Mouse (Mus musculus) liver, embryonic 15.5 days (tissue): ENCODE measurements around the gene Nr1d1. TPM values are rescaled to one million over a fixed set of nuclear protein-coding genes. Genes with fewer than 3 reads are reported as not detected.

Source experiments
- ATAC-seq: fragments of 200-750 bp; cut with Nextera tagmentation; 2 replicates; pipeline ENCODE4 v1.8.0; 2017; ENCODE audit warnings: moderate number of reproducible peaks, mild to moderate bottlenecking, moderate library complexity; ENCODE audit not compliant: insufficient read depth
- H3K27ac ChIP-seq: fragments of 300-500 bp; sonication (generic); replicated peaks from 2 replicates; pipeline ENCODE4 v1.5.1; 2015; ENCODE audit warnings: mild to moderate bottlenecking, inconsistent platforms
- H3K27me3 ChIP-seq: fragments of 300-500 bp; sonication (generic); 2 replicates; pipeline ENCODE4 v1.6.1; 2015; ENCODE audit warnings: mild to moderate bottlenecking, inconsistent platforms
- H3K36me3 ChIP-seq: fragments of 300-500 bp; sonication (generic); replicated peaks from 2 replicates; pipeline ENCODE4 v1.6.1; 2015; ENCODE audit warnings: moderate library complexity, mild to moderate bottlenecking, inconsistent platforms
- H3K4me1 ChIP-seq: fragments of 300-500 bp; sonication (generic); replicated peaks from 2 replicates; pipeline ENCODE4 v1.6.1; 2015; ENCODE audit warnings: inconsistent platforms
- H3K4me2 ChIP-seq: fragments of 300-500 bp; sonication (generic); 2 replicates; pipeline ENCODE4 v1.6.1; 2015; ENCODE audit warnings: moderate library complexity, mild to moderate bottlenecking, inconsistent platforms
- H3K4me3 ChIP-seq: fragments of 300-500 bp; sonication (generic); replicated peaks from 2 replicates; pipeline ENCODE4 v1.5.1; 2015; ENCODE audit warnings: mild to moderate bottlenecking, inconsistent platforms
- H3K9ac ChIP-seq: fragments of 300-500 bp; sonication (generic); 2 replicates; pipeline ENCODE4 v1.6.1; 2015; ENCODE audit warnings: moderate library complexity, mild to moderate bottlenecking, inconsistent platforms
- H3K9me3 ChIP-seq: fragments of 300-500 bp; sonication (generic); replicated peaks from 2 replicates; pipeline ENCODE4 v1.6.1; 2016; ENCODE audit warnings: inconsistent platforms
- WGBS: fragments of 180-500 bp; shearing (Covaris S2); methylation state at CpG from one replicate; pipeline ENCODE4 v1.1.7; 2015; ENCODE audit warnings: mixed read lengths; ENCODE audit not compliant: insufficient replicate concordance; 5-methylcytosine and 5-hydroxymethylcytosine counted together
- polyA plus RNA-seq: library from polyadenylated mRNA; unstranded; fragments of >200 nt; fragmentation: Nextera tagmentation; extraction: Ambion mirVana; gene quantifications from 2 replicates; pipeline ENCODE4 v1.2.1, GENCODE M21; 2015

Gene Nr1d1
- polyA plus RNA-seq, 1 experiment from 2014 or later = 0.63 TPM

- Histone ChIP-seq H3K27ac (peak overlapping the region; percentile 98), H3K4me2 (peak overlapping the region; percentile 99), H3K36me3 (peaks cover 26% of the 10 kb centered on the region), H3K9me3 (no peaks in the 10 kb centered on the region), H3K27me3 (no peaks in the 10 kb centered on the region), H3K4me3 (peak overlapping the region; percentile 94), H3K9ac (peak overlapping the region; percentile 99), H3K4me1 (peaks cover 73% of the 10 kb centered on the region)
- WGBS = under 1% methylated on average over 73 of the region's 74 CpGs
- ATAC-seq = peak; percentile 62
Observed at GRCm38 (mm10) chr11:98795714-98796514, 20.8 kb upstream of the Nr1d1 start.

GRCm38 (mm10) chr11:98795015-98795713, 20.0 kb upstream of the Nr1d1 start, which contains the start of gene Msl1:
Gene Msl1, plus strand, starts transcription at chr11:98795516.
- Histone ChIP-seq H3K27ac (peak within 1 kb of the TSS; percentile 98), H3K27me3 (no peaks in the 10 kb centered on the region), H3K4me3 (peak within 1 kb of the TSS; percentile 94), H3K36me3 (peaks cover 18% of the 10 kb centered on the region), H3K4me1 (peaks cover 80% of the 10 kb centered on the region), H3K4me2 (peak within 1 kb of the TSS; percentile 99), H3K9me3 (no peaks in the 10 kb centered on the region), H3K9ac (peak within 1 kb of the TSS; percentile 99)
- under 1% methylated on average over 64 of the region's 89 CpGs for WGBS
- peak; percentile 73 for ATAC-seq

DNA sequence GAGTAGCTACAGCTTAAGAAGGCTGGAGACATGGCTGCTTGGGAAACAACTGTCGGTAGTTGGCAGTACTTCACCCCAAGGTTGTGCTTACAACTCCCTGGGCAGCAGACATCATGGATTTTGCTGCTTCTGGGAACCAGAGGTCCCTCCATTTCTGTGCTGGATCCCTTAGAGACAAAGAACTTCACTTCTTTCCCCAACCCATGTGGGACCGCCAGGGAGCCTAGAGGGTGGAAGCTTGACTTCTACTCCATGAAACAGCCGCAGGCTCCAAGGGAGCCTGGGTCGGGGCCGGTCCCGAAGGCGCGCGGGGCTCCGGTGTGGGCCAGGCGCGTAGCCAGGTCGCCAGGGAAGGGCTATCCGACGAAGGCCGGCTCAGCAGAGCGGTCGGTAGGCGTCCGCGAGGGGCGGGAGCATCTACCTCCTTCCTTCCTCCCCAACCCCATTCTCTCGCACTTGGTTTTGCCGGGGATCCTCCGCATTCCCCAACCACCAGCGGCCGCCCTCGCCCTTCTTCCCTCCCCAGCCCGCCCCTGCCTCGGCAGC, 19.4 kb upstream of the Nr1d1 start:
- under 1% methylated on average over 28 of the region's 30 CpGs for WGBS

DNA sequence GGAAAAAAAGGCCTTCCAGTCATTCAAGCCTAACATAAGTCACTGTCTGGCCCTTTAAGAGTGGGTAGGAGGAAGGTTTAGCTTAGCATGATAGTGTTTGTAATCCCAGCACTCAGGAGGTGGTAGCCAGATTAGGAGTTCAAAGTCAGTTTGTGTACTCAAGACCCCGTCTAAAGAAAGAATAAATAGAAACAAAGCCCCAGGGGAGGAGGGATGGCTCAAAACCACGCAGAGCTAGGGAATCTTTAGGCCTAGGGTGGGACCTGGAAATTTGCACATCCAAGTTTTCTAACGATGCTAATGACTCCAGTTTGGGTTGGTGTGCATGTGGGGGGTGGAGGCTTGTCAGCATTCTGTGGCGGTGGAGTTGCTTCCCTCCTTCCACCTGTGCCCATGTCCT, 16.9 kb upstream of the Nr1d1 start:
- no peaks in the 10 kb centered on the region for H3K27me3 ChIP-seq
- H3K27ac ChIP-seq = no peak overlapping the region
- peaks cover 85% of the 10 kb centered on the region for H3K4me1 ChIP-seq

More for the DNA sequence above, 19.4 kb upstream of the Nr1d1 start:
- H3K4me1 ChIP-seq = peaks cover 86% of the 10 kb centered on the region
- H3K4me3 ChIP-seq = peak overlapping the region; percentile 94
- ATAC-seq = peak; percentile 63
- peak overlapping the region; percentile 99 for H3K4me2 ChIP-seq
- no peaks in the 10 kb centered on the region for H3K9me3 ChIP-seq
- no peaks in the 10 kb centered on the region for H3K27me3 ChIP-seq
- peaks cover 12% of the 10 kb centered on the region for H3K36me3 ChIP-seq
- peak overlapping the region; percentile 98 for H3K27ac ChIP-seq
- peak overlapping the region; percentile 99 for H3K9ac ChIP-seq

GRCm38 (mm10) chr11:98791448-98791847, 16.3 kb upstream of the Nr1d1 start:
- H3K9me3 ChIP-seq = no peaks in the 10 kb centered on the region
- no peak overlapping the region for H3K4me2 ChIP-seq
- H3K9ac ChIP-seq = no peak overlapping the region
- no peak overlapping the region for H3K27ac ChIP-seq
- WGBS = 76% methylated on average over 1 of the region's 1 CpGs
- no peaks in the 10 kb centered on the region for H3K36me3 ChIP-seq
- no peak overlapping the region for H3K4me3 ChIP-seq
- ATAC-seq = no peak
- H3K27me3 ChIP-seq = no peaks in the 10 kb centered on the region
- H3K4me1 ChIP-seq = peaks cover 85% of the 10 kb centered on the region

More for the DNA sequence above, 16.9 kb upstream of the Nr1d1 start:
- H3K9ac ChIP-seq = no peak overlapping the region
- H3K4me2 ChIP-seq = no peak overlapping the region
- H3K4me3 ChIP-seq = no peak overlapping the region
- WGBS = 40% methylated on average over 4 of the region's 4 CpGs
- H3K36me3 ChIP-seq = no peaks in the 10 kb centered on the region
- no peak for ATAC-seq
- no peaks in the 10 kb centered on the region for H3K9me3 ChIP-seq

- H3K9ac ChIP-seq = no peak overlapping the region
- H3K9me3 ChIP-seq = no peaks in the 10 kb centered on the region
- H3K27ac ChIP-seq = no peak overlapping the region
- H3K4me3 ChIP-seq = no peak overlapping the region
- H3K4me1 ChIP-seq = peaks cover 85% of the 10 kb centered on the region
- WGBS = 81% methylated on average over 5 of the region's 5 CpGs
- H3K36me3 ChIP-seq = no peaks in the 10 kb centered on the region
- H3K4me2 ChIP-seq = no peak overlapping the region; the same call in 1 of the 2 replicates
- H3K27me3 ChIP-seq = no peaks in the 10 kb centered on the region
- no peak for ATAC-seq
Observed at GRCm38 (mm10) chr11:98790631-98791205, 15.6 kb upstream of the Nr1d1 start.

DNA sequence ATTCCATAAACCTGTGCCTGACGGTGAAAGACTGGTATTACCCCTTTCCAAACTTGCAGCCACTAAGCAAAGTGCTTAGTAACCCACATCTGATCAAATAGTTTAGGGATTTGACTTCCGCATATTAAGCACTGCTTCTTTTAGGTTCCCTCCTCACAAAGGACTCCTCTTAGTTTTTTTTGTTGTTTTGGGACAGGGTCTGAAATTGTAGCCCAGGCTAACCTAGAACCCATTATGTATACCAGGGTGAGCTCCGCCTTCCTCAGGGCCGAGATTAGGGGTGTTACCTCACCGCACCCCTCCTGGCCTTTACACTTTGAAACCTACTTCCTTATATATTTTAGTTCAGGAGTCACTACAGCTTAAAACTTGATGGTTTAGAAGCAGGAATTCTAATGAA, 14.7 kb upstream of the Nr1d1 start:
- Histone ChIP-seq H3K4me2 (peak overlapping the region; percentile 91), H3K4me3 (peak overlapping the region; percentile 62), H3K4me1 (peaks cover 94% of the 10 kb centered on the region), H3K9ac (peak overlapping the region; percentile 62), H3K27ac (peak overlapping the region; percentile 53; the same call in 1 of the 2 replicates), H3K36me3 (no peaks in the 10 kb centered on the region), H3K9me3 (no peaks in the 10 kb centered on the region), H3K27me3 (peaks cover 7% of the 10 kb centered on the region)
- WGBS = 16% methylated on average over 5 of the region's 5 CpGs
- ATAC-seq = no peak

- Histone ChIP-seq H3K36me3 (no peaks in the 10 kb centered on the region), H3K4me3 (peak overlapping the region; percentile 62), H3K27me3 (peaks cover 10% of the 10 kb centered on the region), H3K9me3 (no peaks in the 10 kb centered on the region), H3K4me1 (peaks cover 93% of the 10 kb centered on the region), H3K27ac (peak overlapping the region; percentile 53), H3K4me2 (peak overlapping the region; percentile 91), H3K9ac (peak overlapping the region; percentile 62)
- under 1% methylated on average over 25 of the region's 25 CpGs for WGBS
- ATAC-seq = peak; percentile 16; the same call in 1 of the 2 replicates
Observed at GRCm38 (mm10) chr11:98789219-98789807, 14.2 kb upstream of the Nr1d1 start.

DNA sequence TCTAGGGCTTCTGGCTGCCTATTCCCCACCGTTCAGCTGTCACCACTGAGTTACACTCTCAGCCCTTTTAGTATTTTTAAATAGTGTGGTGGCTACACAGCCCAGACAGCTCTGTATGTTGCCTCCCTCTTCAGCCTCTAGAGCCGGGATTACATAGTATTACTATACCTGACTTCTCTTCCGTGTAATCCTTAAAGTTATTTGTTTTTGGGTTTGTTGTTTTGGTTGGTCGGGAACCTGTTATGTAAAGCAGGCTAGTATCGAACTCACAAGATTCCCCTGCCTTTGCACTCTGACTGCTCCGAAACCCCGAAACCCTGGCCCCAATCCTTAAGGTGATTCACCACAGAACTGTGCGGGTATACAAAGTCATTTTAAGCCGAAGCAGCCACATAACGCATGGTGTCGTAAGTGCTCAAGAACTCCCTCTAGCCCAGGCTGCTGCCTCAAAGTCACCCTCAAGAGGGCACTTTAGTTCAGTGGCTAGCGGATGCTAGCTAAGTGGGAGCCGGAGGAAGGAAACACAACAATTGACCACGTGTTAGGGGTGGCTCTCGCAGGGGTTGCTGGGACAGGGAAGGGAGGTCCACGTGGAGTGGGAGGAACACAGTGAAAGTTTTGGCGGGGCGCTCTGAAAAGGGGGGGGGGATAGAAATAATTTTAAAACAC, 13.6 kb upstream of the Nr1d1 start:
- H3K27ac ChIP-seq = peak overlapping the region; percentile 78
- no peaks in the 10 kb centered on the region for H3K36me3 ChIP-seq
- ATAC-seq = peak; percentile 75
- H3K27me3 ChIP-seq = peaks cover 10% of the 10 kb centered on the region
- no peaks in the 10 kb centered on the region for H3K9me3 ChIP-seq
- peak overlapping the region; percentile 91 for H3K4me2 ChIP-seq
- peaks cover 93% of the 10 kb centered on the region for H3K4me1 ChIP-seq
- H3K4me3 ChIP-seq = peak overlapping the region; percentile 62
- 8% methylated on average over 18 of the region's 18 CpGs for WGBS
- H3K9ac ChIP-seq = peak overlapping the region; percentile 62; the same call in 1 of the 2 replicates

DNA sequence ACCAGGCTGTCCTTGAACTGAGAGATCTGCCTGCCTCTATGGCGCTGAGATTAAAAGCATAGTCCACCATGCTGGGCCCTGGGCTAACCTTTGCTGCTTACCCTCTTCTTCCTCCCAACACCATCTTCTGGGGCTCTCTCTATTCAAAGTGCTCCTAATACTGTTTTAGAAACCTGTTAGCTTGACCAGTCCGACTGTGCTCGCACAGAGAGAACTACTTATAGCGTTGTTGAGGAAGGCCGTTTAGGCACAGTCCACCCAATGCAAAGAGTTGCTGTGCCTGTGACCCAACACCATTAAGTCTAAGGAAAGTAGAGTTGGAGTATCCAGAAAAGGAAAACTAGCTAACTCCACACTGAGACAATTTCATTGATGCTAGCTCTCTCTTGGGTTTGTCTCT, 13.0 kb upstream of the Nr1d1 start:
- Histone ChIP-seq H3K4me2 (peak overlapping the region; percentile 91), H3K36me3 (no peaks in the 10 kb centered on the region), H3K27me3 (peaks cover 10% of the 10 kb centered on the region), H3K27ac (peak overlapping the region; percentile 78), H3K9ac (no peak overlapping the region), H3K4me1 (peaks cover 93% of the 10 kb centered on the region), H3K9me3 (no peaks in the 10 kb centered on the region), H3K4me3 (0 out of 2 replicates have a peak overlapping the region, but pooled peaks have one; percentile 62)
- no peak for ATAC-seq
- 92% methylated on average over 5 of the region's 5 CpGs for WGBS
